Mouse (Mus musculus) midbrain, embryonic 16.5 days (tissue): ENCODE data around the gene Rfc1. TPM values are rescaled to one million over a fixed set of nuclear protein-coding genes. Genes with fewer than 3 reads are reported as not detected.
"Not testable (repeated sequence)": the region's sequence is repeated elsewhere in the genome, so short reads cannot be mapped to it uniquely, and the experiment has no call there.

Experiments
- ATAC-seq: fragments of 200-750 bp; cut with Nextera tagmentation; 2 replicates; pipeline ENCODE4 v1.8.0; 2017; ENCODE audit warnings: moderate TSS enrichment
- H3K27ac ChIP-seq: fragments of 300-500 bp; sonication (generic); 2 replicates; pipeline ENCODE4 v1.5.1; 2014; ENCODE audit warnings: mild to moderate bottlenecking, low read length, mixed read lengths
- H3K27me3 ChIP-seq: fragments of 300-500 bp; sonication (generic); 2 replicates; pipeline ENCODE4 v1.6.1; 2014; ENCODE audit warnings: low read depth, low read length, mixed read lengths; ENCODE audit not compliant: control insufficient read depth, insufficient read depth
- H3K36me3 ChIP-seq: fragments of 300-500 bp; sonication (generic); 2 replicates; pipeline ENCODE4 v1.6.1; 2014; ENCODE audit warnings: mild to moderate bottlenecking, low read length, moderate library complexity, mixed read lengths; ENCODE audit not compliant: control insufficient read depth, insufficient read depth
- H3K4me1 ChIP-seq: fragments of 300-500 bp; sonication (generic); 2 replicates; pipeline ENCODE4 v1.6.1; 2014; ENCODE audit warnings: mild to moderate bottlenecking, low read length, mixed read lengths; ENCODE audit not compliant: control insufficient read depth, insufficient read depth
- H3K4me2 ChIP-seq: fragments of 300-500 bp; sonication (generic); 2 replicates; pipeline ENCODE4 v1.6.1; 2014; ENCODE audit warnings: mild to moderate bottlenecking, low read length, mixed read lengths
- H3K4me3 ChIP-seq: fragments of 300-500 bp; sonication (generic); 2 replicates; pipeline ENCODE4 v1.5.1; 2014; ENCODE audit warnings: low read depth, mild to moderate bottlenecking, low read length, moderate library complexity, mixed read lengths
- H3K9ac ChIP-seq: fragments of 300-500 bp; sonication (generic); 2 replicates; pipeline ENCODE4 v1.6.1; 2014; ENCODE audit warnings: low read depth, low read length, mixed read lengths
- H3K9me3 ChIP-seq: fragments of 300-500 bp; sonication (generic); replicated peaks from 2 replicates; pipeline ENCODE4 v1.6.1; 2014; ENCODE audit warnings: mild to moderate bottlenecking, low read length, mixed read lengths; ENCODE audit not compliant: control insufficient read depth, poor library complexity, severe bottlenecking
- WGBS: fragments of 180-500 bp; shearing (Covaris S2); extraction: QIAGEN DNeasy Blood & Tissue Kit; methylation state at CpG from one replicate; pipeline ENCODE4 v1.1.7; 2014; 5-methylcytosine and 5-hydroxymethylcytosine counted together
- polyA plus RNA-seq: library from polyadenylated mRNA; unstranded; fragments of >200 nt; fragmentation: Nextera tagmentation; extraction: Ambion mirVana; gene quantifications from 2 replicates; pipeline ENCODE4 v1.2.1, GENCODE M21; 2015

The Rfc1 gene
- polyA plus RNA-seq, 1 experiment from 2014 or later: 26.5 TPM

- Histone ChIP-seq H3K4me3 (no peak overlapping the region), H3K27ac (no peak overlapping the region), H3K9me3 (no peaks in the 10 kb centered on the region), H3K36me3 (no peaks in the 10 kb centered on the region; the same call in 1 of the 2 replicates), H3K27me3 (no peaks in the 10 kb centered on the region), H3K4me2 (no peak overlapping the region), H3K9ac (no peak overlapping the region), H3K4me1 (no peaks in the 10 kb centered on the region)
- WGBS: 90% methylated on average over 10 of the region's 10 CpGs
- ATAC-seq: no peak
These were observed 13.3 kb downstream of the Rfc1 start for GRCm38 (mm10) chr5:65322165-65322564.

GRCm38 (mm10) chr5:65319176-65319575 is 16.3 kb downstream of the Rfc1 start:
- no peak for ATAC-seq
- Histone ChIP-seq H3K9me3 (no peaks in the 10 kb centered on the region), H3K4me1 (no peaks in the 10 kb centered on the region), H3K27ac (no peak overlapping the region), H3K4me2 (no peak overlapping the region), H3K36me3 (peaks cover 3% of the 10 kb centered on the region; the same call in 1 of the 2 replicates), H3K27me3 (no peaks in the 10 kb centered on the region), H3K9ac (no peak overlapping the region), H3K4me3 (no peak overlapping the region)
- WGBS: 93% methylated on average over 9 of the region's 9 CpGs

- 97% methylated on average over 3 of the region's 3 CpGs for WGBS
- Histone ChIP-seq H3K4me2 (no peak overlapping the region), H3K9me3 (no peaks in the 10 kb centered on the region), H3K36me3 (peaks cover 4% of the 10 kb centered on the region; the same call in 1 of the 2 replicates), H3K9ac (no peak overlapping the region), H3K4me3 (no peak overlapping the region), H3K4me1 (no peaks in the 10 kb centered on the region), H3K27ac (no peak overlapping the region), H3K27me3 (no peaks in the 10 kb centered on the region)
- no peak for ATAC-seq
These were observed 26.6 kb downstream of the Rfc1 start for GRCm38 (mm10) chr5:65308866-65309265.

GRCm38 (mm10) chr5:65308208-65308607 is 27.3 kb downstream of the Rfc1 start:
- H3K27ac ChIP-seq: no peak overlapping the region
- ATAC-seq: no peak
- 94% methylated on average over 7 of the region's 7 CpGs for WGBS
- H3K36me3 ChIP-seq: peaks cover 4% of the 10 kb centered on the region; the same call in 1 of the 2 replicates
- H3K9ac ChIP-seq: no peak overlapping the region
- no peaks in the 10 kb centered on the region for H3K27me3 ChIP-seq
- H3K4me3 ChIP-seq: no peak overlapping the region
- no peak overlapping the region for H3K4me2 ChIP-seq
- H3K9me3 ChIP-seq: no peaks in the 10 kb centered on the region
- H3K4me1 ChIP-seq: no peaks in the 10 kb centered on the region

- WGBS: 77% methylated on average over 9 of the region's 9 CpGs
- Histone ChIP-seq H3K4me1 (no peaks in the 10 kb centered on the region), H3K9ac (no peak overlapping the region), H3K4me2 (no peak overlapping the region), H3K27me3 (no peaks in the 10 kb centered on the region), H3K27ac (no peak overlapping the region), H3K4me3 (no peak overlapping the region), H3K36me3 (peaks cover 8% of the 10 kb centered on the region; the same call in 1 of the 2 replicates), H3K9me3 (no peaks in the 10 kb centered on the region)
- ATAC-seq: no peak
These were observed 30.0 kb downstream of the Rfc1 start for GRCm38 (mm10) chr5:65305516-65305915.

GRCm38 (mm10) chr5:65300121-65300520 is 35.3 kb downstream of the Rfc1 start:
- Histone ChIP-seq H3K36me3 (0 out of 2 replicates have a peak, but pooled peaks cover 4% of the 10 kb centered on the region), H3K4me1 (no peaks in the 10 kb centered on the region), H3K4me3 (no peak overlapping the region), H3K9ac (no peak overlapping the region), H3K27me3 (no peaks in the 10 kb centered on the region), H3K4me2 (no peak overlapping the region), H3K9me3 (no peaks in the 10 kb centered on the region), H3K27ac (no peak overlapping the region)
- ATAC-seq: no peak
- 94% methylated on average over 9 of the region's 9 CpGs for WGBS

- H3K9ac ChIP-seq, H3K4me1 ChIP-seq, H3K27ac ChIP-seq, H3K36me3 ChIP-seq, H3K27me3 ChIP-seq, H3K4me3 ChIP-seq, ATAC-seq, H3K9me3 ChIP-seq, H3K4me2 ChIP-seq: not testable (repeated sequence)
- 94% methylated on average over 1 of the region's 1 CpGs for WGBS
These were observed 35.8 kb downstream of the Rfc1 start for GRCm38 (mm10) chr5:65299623-65300022.

GRCm38 (mm10) chr5:65298167-65298950 is 37.1 kb downstream of the Rfc1 start:
- Histone ChIP-seq H3K36me3 (0 out of 2 replicates have a peak, but pooled peaks cover 4% of the 10 kb centered on the region), H3K27me3 (no peaks in the 10 kb centered on the region), H3K9ac (no peak overlapping the region), H3K4me3 (no peak overlapping the region), H3K9me3 (no peaks in the 10 kb centered on the region), H3K4me1 (no peaks in the 10 kb centered on the region), H3K4me2 (no peak overlapping the region), H3K27ac (no peak overlapping the region)
- no peak for ATAC-seq
- WGBS: 90% methylated on average over 7 of the region's 7 CpGs

- Histone ChIP-seq H3K27ac (no peak overlapping the region), H3K36me3 (peaks cover 11% of the 10 kb centered on the region; the same call in 1 of the 2 replicates), H3K9ac (no peak overlapping the region), H3K27me3 (no peaks in the 10 kb centered on the region), H3K4me1 (no peaks in the 10 kb centered on the region), H3K9me3 (no peaks in the 10 kb centered on the region), H3K4me2 (no peak overlapping the region), H3K4me3 (no peak overlapping the region)
- no peak for ATAC-seq
- 79% methylated on average over 2 of the region's 2 CpGs for WGBS
These were observed 41.2 kb downstream of the Rfc1 start for GRCm38 (mm10) chr5:65294270-65294669.
